Mouse (Mus musculus) large intestine, adult 2 months (tissue): Measurements from ENCODE around the gene Ccdc163. TPM values are rescaled to one million over a fixed set of nuclear protein-coding genes. Genes with fewer than 3 reads are reported as not detected.

Experiments
- DNase-seq: peaks from one replicate; pipeline ENCODE4 v3.0.0-alpha.2; 2012; ENCODE audit warnings: low read depth, low spot score
- WGBS: fragments of 180-500 bp; shearing (Covaris S2); methylation state at CpG from one replicate; pipeline ENCODE4 v1.1.7; 2018; 5-methylcytosine and 5-hydroxymethylcytosine counted together
- polyA plus RNA-seq: library from polyadenylated mRNA; depleted of rRNA; stranded (reverse); fragments of >200 nt; gene quantifications from 2 replicates; pipeline ENCODE4 v1.2.3, GENCODE M21; 2012

Gene Ccdc163
- polyA plus RNA-seq, 1 experiment = 19.4 TPM

DNA sequence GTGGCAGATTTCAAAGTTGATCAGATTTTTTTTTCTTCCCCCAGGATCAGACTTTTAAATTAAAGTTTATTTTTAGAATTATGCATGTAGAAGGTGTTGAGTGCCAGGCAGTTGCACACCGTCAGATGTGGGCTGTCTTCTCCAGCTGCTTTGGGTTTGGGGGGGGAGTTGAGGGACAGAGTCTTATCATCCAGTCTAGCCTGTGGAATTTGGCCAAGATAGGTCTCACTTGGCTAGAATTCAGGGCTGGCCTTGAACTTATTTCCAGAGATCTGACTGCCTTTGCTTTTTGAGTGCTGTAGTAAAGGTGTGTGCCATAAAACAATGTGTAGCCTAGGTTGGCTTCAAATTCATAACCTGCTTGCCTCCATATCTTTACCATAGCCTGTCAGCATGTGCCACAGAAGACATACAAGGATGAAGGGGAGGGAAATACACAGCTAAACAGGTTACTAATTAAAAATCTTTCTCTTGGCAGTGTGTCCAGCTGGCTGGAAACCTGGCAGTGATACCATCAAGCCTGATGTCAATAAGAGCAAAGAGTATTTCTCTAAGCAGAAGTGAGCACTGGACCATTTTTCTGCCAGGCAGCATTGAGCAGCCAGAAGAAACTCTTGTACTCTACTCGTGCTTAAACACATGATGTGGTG, 9.5 kb upstream of the Ccdc163 start:
- DNase-seq = no peak
- 39% methylated on average over 2 of the region's 2 CpGs for WGBS

DNA sequence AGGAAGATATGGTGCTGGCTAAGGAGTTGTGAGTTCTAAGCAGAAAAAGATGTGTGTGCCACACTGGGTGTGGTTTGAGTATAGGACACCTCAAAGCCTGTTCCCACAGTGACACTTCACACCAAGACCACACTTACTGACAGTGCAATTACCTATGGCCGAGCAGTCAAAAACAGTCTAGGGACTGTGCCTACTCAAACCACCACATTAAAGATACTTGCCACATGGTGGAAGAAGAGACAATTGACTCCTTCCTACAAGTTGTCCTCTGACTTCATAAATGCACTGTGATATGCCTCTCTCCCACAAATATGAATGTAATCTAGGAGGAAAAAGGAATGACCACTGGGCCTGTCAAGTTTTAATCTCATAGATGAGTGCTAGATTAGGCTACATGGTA, 7.3 kb upstream of the Ccdc163 start:
- WGBS = 79% methylated on average over 1 of the region's 1 CpGs
- DNase-seq = no peak

DNA sequence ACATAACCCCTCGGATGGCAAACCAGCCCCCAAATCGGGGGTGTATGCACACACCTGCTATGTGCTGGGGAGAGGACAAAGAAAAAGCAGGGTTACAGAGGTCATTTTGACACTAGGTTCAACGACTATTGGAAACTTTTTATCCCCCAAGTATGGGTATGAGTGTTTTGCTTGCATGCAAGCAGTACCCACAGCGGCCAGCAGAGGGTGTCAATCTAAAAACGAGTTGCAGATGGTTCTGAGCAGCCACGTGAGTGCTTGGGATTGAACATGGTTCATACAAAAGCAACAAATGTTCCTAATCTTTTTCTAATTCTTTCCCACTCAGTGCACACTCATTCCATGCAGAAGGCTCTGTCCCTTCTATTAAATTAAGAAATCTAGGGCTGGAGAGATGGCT, 4.5 kb upstream of the Ccdc163 start:
- 29% methylated on average over 6 of the region's 6 CpGs for WGBS

DNA sequence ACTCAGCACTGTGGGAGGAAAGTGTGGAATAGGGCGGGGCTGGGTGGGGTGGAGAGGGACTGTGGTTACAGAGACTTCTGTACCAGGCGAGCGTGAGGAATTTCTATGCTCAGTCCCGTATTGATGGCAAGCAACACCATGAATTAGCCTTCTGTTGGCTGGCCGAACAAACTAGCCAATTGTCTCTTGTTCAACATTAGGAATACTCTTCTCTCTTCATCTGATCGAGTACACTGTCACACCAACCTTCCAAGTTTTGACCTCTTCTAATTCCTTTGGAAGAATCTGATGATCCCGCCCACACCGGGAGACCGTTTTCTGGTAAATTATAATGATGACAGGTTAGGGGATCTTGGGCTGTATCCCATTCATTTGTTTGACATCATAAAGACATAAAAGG, 643 bp upstream of the Ccdc163 start:
- 4% methylated on average over 9 of the region's 9 CpGs for WGBS
- DNase-seq = no peak

More for the DNA sequence above, 4.5 kb upstream of the Ccdc163 start:
- DNase-seq = no peak

GRCm38 (mm10) chr4:116708791-116709390, 582 bp downstream of the Ccdc163 start:
- no peak for DNase-seq
- 5% methylated on average over 9 of the region's 9 CpGs for WGBS

- no peak for DNase-seq
- WGBS = 89% methylated on average over 2 of the region's 2 CpGs
Observed at GRCm38 (mm10) chr4:116710154-116710553, 1.8 kb downstream of the Ccdc163 start.

- no peak for DNase-seq
- WGBS = 91% methylated on average over 1 of the region's 1 CpGs
Observed at GRCm38 (mm10) chr4:116712536-116712935, 4.2 kb downstream of the Ccdc163 start.

- WGBS = 12% methylated on average over 3 of the region's 3 CpGs
- DNase-seq = no peak
Observed at GRCm38 (mm10) chr4:116719396-116719795, 11.1 kb downstream of the Ccdc163 start.

GRCm38 (mm10) chr4:116720343-116721097, 12.2 kb downstream of the Ccdc163 start, which contains the start of gene Tesk2:
Gene Tesk2 (plus strand): TSS chr4:116720948.
- under 1% methylated on average over 33 of the region's 34 CpGs for WGBS
- DNase-seq = peak; percentile 98

GRCm38 (mm10) chr4:116721098-116721628, 12.9 kb downstream of the Ccdc163 start:
- WGBS = 1% methylated on average over 29 of the region's 29 CpGs
- DNase-seq = no peak

- DNase-seq = no peak
- 79% methylated on average over 7 of the region's 7 CpGs for WGBS
Observed at GRCm38 (mm10) chr4:116722230-116722629, 13.9 kb downstream of the Ccdc163 start.

DNA sequence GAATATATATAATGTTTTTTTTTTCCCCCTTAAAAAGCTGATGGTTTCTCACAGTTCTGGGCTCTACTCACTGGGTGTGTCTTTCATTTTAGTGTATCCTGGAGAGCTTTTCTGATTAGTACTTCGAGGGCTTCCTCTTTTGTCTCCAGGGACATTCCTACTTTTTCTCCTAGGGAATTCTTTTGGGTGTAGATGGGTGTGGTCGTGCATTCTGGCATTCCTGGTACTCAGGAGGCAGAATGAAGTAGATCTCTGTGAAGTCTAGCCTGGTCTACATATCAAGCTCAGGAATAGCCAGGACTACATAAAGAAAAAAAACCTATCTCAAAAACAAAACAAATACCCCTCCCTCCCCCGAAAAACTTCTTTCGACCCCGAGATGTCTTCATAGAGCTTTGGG, 17.1 kb downstream of the Ccdc163 start:
- WGBS = 67% methylated on average over 5 of the region's 5 CpGs
- no peak for DNase-seq

GRCm38 (mm10) chr4:116727401-116727800, 19.1 kb downstream of the Ccdc163 start:
- no peak for DNase-seq
- WGBS = 27% methylated on average over 3 of the region's 3 CpGs

DNA sequence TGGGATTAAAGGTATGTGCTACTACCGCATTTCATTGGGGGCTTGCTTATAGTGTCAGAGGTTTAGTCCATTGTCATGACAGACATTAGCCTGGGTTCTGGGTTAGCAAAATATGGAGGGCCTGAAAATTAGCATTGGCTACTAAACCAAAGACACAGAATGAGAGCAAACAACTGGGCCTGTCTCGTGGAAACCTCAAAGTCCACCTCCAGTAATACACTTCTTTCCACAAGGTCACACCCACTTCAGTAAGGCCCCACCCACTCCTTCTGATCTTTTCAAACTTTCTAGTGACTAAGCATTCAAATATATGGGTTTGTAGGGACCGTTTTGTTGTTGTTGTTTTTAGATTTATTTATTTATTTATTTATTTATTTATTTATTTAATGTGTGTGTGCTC, 21.2 kb downstream of the Ccdc163 start:
- WGBS = 53% methylated on average over 3 of the region's 3 CpGs
- DNase-seq = no peak

GRCm38 (mm10) chr4:116731077-116731476, 22.8 kb downstream of the Ccdc163 start:
- WGBS = 73% methylated on average over 9 of the region's 9 CpGs

GRCm38 (mm10) chr4:116732355-116732754, 24.0 kb downstream of the Ccdc163 start:
- WGBS = 30% methylated on average over 5 of the region's 5 CpGs
- DNase-seq = no peak

More at GRCm38 (mm10) chr4:116731077-116731476, 22.8 kb downstream of the Ccdc163 start:
- DNase-seq = no peak

DNA sequence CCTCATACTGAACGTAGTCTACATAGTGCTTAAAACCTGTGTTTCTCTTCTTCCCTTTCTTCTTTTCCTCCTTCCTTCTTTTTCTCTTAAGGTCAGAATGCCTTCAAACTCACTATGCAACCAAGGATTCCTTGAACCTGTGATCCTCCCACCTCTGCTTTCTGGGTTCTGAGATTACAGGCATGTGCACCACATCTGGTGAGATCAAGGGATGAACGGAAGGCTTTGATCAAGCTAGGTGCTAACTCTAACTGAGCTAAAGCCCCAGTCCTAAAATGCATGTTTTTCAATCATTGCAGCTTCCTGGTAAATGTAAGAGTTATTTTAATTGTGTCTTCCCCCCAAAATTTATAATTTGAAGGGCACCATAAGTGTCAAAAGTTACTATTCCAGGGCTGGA, 26.7 kb downstream of the Ccdc163 start:
- WGBS = 74% methylated on average over 2 of the region's 2 CpGs
- no peak for DNase-seq

DNA sequence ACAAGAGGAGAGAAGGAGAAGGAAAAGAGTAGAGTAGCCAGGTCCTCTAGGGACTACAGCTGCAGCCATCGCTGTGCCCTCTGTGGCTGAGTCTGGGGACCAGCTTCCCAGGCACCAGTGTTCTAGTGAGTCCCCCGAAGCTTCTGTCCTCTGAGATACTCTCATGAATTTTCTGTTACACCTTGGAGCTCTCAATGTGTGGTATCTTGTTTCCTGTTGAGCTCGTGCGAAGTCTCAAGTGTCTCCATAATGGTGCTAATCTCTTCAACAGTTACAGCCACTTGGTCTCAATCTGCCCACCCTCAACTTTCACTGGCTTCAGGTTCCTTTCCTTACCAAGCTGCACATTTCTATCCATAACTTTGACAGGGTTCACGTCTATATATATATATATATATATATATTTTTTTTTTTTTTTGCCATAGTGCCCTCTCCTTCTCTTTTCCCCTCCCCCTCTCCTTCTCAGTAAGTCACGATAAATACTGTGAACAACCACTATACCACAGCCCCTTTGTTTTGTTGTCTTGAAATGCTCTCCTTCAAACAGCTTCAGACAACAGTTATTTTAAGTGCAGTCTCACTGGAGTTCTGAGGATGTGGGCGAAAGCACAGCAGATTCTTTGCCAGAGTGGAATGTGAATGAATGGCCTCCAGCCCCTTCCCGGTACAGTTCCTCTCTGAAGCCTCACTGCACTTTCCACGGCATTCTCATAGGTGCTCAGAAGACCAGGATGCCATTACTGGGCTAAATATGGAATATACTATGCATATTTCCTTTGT, 30.9 kb downstream of the Ccdc163 start:
- no peak for DNase-seq
- WGBS = 87% methylated on average over 9 of the region's 9 CpGs

GRCm38 (mm10) chr4:116749750-116750149, 41.4 kb downstream of the Ccdc163 start:
- peak; percentile 72 for DNase-seq
- 22% methylated on average over 2 of the region's 2 CpGs for WGBS

DNA sequence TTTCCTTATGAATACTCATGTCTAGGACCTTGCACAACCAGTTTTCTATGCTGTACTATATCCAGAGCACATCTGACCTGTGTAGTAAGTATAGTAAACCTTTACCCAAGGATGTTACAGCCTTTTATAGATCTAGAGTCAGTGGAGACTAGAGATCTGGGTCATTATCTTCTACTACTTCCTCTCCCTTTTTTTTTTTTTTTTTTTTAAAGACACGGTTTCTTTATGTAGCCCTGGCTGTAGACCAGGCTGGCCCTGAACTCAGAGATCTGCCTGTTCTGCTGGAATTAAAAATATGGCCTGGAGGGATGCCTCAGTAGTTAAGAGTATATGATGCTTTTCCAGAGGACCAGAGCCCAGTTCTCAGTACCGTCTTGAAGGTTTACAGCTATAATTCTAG, 53.6 kb downstream of the Ccdc163 start:
- no peak for DNase-seq
- whole genome bisulfite sequencing = 34% methylated on average over 2 of the region's 2 CpGs
